Mouse (Mus musculus): ENCODE data around the gene 2010300C02Rik. TPM values are rescaled to one million over a fixed set of nuclear protein-coding genes. Genes with fewer than 3 reads are reported as not detected.
A peak's percentile ranks its signal among the peaks of the same experiment; 100 is the strongest.

2010300C02Rik gene
- total and polyA plus RNA-seq, 2 experiments from 2014 or later = 5.3 to 10.0 TPM

DNA sequence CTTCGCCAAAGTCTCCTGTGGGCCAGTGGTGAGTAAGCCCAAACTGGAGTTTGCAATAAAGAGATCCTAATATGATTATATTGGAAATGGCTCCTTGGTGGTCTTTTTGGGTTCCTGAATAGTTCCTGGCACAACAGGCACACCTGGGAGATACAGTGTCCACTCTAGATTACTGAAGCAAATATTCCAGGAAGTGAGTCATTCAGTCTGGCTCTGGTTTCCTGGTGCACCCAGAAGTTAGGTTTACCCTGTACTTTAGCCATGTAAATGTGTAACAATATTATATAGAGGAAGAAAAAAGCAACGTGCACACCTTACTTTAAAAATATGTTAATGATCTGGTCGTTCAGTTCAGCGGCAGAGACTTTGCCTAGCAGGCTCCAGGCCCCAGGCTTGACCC, 153.1 kb downstream of the 2010300C02Rik start:
- WGBS = 85% methylated on average over 4 of the region's 4 CpGs
- ATAC-seq (no peak), DNase-seq (ENCODE audit: low spot score) (no peak)
- no peak overlapping the region for H3K27ac ChIP-seq
- TF ChIP-seq CTCF (IDR thresholded peaks at IDR 0.05; ENCODE audit: low read depth) = no peak
- H3K4me2 ChIP-seq (ENCODE audit: low read depth, low read length) = no peak overlapping the region
- no peaks in the 10 kb centered on the region for H3K4me1 ChIP-seq (ENCODE audit: insufficient read depth, low read length)
- H3K36me3 ChIP-seq (ENCODE audit: insufficient read depth, low read length) = no peaks in the 10 kb centered on the region
- H3K9ac ChIP-seq (replicated peaks; ENCODE audit: low read length) = no peak overlapping the region
- no peak overlapping the region for H3K4me3 ChIP-seq (ENCODE audit: low read length)
- H3K27me3 ChIP-seq (ENCODE audit: insufficient read depth, low read length) = no peaks in the 10 kb centered on the region
- no peaks in the 10 kb centered on the region for H3K9me3 ChIP-seq (ENCODE audit: low read length)

DNA sequence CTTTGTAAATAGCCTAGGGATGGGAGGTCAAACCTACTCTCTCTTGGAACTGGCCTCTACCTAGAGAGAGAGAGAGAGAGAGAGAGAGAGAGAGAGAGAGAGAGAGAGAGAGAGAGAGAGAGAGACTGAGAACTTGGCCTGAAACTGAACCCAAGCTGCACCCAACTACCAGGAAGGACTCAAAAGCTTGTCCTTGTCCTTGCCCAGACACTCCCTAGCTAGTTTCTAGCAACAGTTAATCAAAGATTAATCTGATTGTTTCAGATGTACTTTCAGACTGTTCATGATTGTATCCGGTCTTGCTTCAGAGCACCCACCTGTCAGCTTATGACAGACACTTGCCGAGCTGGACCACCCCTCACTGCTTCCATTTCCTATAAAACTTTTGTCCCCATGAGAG, 153.5 kb downstream of the 2010300C02Rik start:
- Histone ChIP-seq H3K4me3 (ENCODE audit: low read length) (no peak overlapping the region), H3K4me2 (ENCODE audit: low read depth, low read length) (no peak overlapping the region), H3K27ac (no peak overlapping the region), H3K27me3 (ENCODE audit: insufficient read depth, low read length) (no peaks in the 10 kb centered on the region), H3K9ac (replicated peaks; ENCODE audit: low read length) (no peak overlapping the region), H3K9me3 (ENCODE audit: low read length) (no peaks in the 10 kb centered on the region), H3K36me3 (ENCODE audit: insufficient read depth, low read length) (no peaks in the 10 kb centered on the region), H3K4me1 (ENCODE audit: insufficient read depth, low read length) (no peaks in the 10 kb centered on the region)
- TF ChIP-seq CTCF (IDR thresholded peaks at IDR 0.05; ENCODE audit: low read depth) = no peak
- 79% methylated on average over 2 of the region's 2 CpGs for WGBS
- ATAC-seq (no peak), DNase-seq (ENCODE audit: low spot score) (no peak)

DNA sequence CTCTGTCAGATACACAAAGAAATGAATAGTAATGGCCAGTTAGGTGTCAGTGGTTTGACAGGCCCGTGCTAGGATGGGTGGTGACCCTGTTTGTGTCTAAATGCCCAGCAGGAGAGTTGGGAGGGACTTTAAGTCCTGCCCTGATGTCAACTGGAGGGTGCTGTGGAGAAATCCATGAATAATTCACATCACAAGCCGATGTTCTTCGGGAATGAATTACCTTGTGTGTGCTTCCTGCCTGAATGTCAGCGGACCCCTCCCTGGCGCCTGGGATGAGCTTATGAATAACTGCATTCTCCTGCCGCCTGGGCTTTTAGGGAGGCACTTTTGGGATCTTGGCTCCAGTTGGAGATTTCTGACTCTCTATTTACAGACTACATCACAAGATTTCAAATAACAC, 154.5 kb downstream of the 2010300C02Rik start:
- 9% methylated on average over 6 of the region's 6 CpGs for WGBS
- Histone ChIP-seq H3K4me2 (ENCODE audit: low read depth, low read length) (no peak overlapping the region), H3K27me3 (ENCODE audit: insufficient read depth, low read length) (no peaks in the 10 kb centered on the region), H3K9me3 (ENCODE audit: low read length) (no peaks in the 10 kb centered on the region), H3K4me1 (ENCODE audit: insufficient read depth, low read length) (0 out of 2 replicates have a peak, but pooled peaks cover 3% of the 10 kb centered on the region), H3K27ac (no peak overlapping the region), H3K36me3 (ENCODE audit: insufficient read depth, low read length) (no peaks in the 10 kb centered on the region), H3K9ac (replicated peaks; ENCODE audit: low read length) (no peak overlapping the region), H3K4me3 (ENCODE audit: low read length) (no peak overlapping the region)
- ATAC-seq = peak; percentile 45; the same call in 1 of the 2 replicates
- peak; percentile 50 for DNase-seq (ENCODE audit: low spot score)
- no peak for TF ChIP-seq CTCF (IDR thresholded peaks at IDR 0.05; ENCODE audit: low read depth)

DNA sequence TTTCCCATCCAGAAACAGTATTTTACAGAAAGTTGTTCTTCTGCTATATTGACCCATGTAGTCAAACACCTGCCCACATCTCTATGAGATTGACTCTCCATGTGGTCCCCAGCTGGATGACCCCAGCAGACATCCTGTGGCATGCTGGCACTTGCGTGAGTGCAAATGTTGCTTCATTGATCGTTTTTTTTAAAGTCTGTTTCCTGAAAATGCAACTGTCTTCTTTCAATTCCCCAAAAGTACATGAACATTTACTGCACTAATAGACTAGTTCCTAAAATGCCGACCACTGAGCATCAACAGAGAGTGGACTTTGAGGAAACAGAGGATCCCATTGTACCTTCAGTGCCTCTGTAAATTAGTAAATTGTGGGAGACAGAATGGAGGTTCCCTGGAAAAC, 157.9 kb downstream of the 2010300C02Rik start:
- WGBS = 88% methylated on average over 3 of the region's 3 CpGs
- Histone ChIP-seq H3K27me3 (ENCODE audit: insufficient read depth, low read length) (no peaks in the 10 kb centered on the region), H3K9me3 (ENCODE audit: low read length) (no peaks in the 10 kb centered on the region), H3K4me2 (ENCODE audit: low read depth, low read length) (no peak overlapping the region), H3K9ac (replicated peaks; ENCODE audit: low read length) (no peak overlapping the region), H3K36me3 (ENCODE audit: insufficient read depth, low read length) (no peaks in the 10 kb centered on the region), H3K4me1 (ENCODE audit: insufficient read depth, low read length) (0 out of 2 replicates have a peak, but pooled peaks cover 3% of the 10 kb centered on the region), H3K4me3 (ENCODE audit: low read length) (no peak overlapping the region), H3K27ac (no peak overlapping the region)
- no peak for TF ChIP-seq CTCF (IDR thresholded peaks at IDR 0.05; ENCODE audit: low read depth)
- ATAC-seq = no peak
- DNase-seq (ENCODE audit: low spot score) = no peak

Other genes with a start within 250 kb of the 2010300C02Rik start
- 16.4 and 20.0 TPM in 2 replicates for gene Mgat4a, start 179.1 kb downstream of the 2010300C02Rik start, total RNA-seq (2014; rRNA removed)
- gene Mgat4a, start 179.1 kb downstream of the 2010300C02Rik start, polyA plus RNA-seq (2015; fragmentation: Nextera tagmentation; extraction: Ambion mirVana) = 7.8 and 10.5 TPM in 2 replicates
- gene Tsga10, start 146.3 kb upstream of the 2010300C02Rik start, total RNA-seq (2014; rRNA removed) = 6.6 and 7.0 TPM in 2 replicates
- 8.1 and 8.2 TPM in 2 replicates for gene Tsga10, start 146.3 kb upstream of the 2010300C02Rik start, polyA plus RNA-seq (2015; fragmentation: Nextera tagmentation; extraction: Ambion mirVana)
- gene Lipt1, start 151.7 kb upstream of the 2010300C02Rik start, total RNA-seq (2014; rRNA removed) = 9.4 and 14.2 TPM in 2 replicates
- 6.4 and 7.0 TPM in 2 replicates for gene Lipt1, start 151.7 kb upstream of the 2010300C02Rik start, polyA plus RNA-seq (2015; fragmentation: Nextera tagmentation; extraction: Ambion mirVana)
- gene Mitd1, start 170.3 kb upstream of the 2010300C02Rik start, total RNA-seq (2014; rRNA removed) = 4.1 and 8.3 TPM in 2 replicates
- 8.2 and 10.1 TPM in 2 replicates for gene Mitd1, start 170.3 kb upstream of the 2010300C02Rik start, polyA plus RNA-seq (2015; fragmentation: Nextera tagmentation; extraction: Ambion mirVana)
- 45.2 and 50.5 TPM in 2 replicates for gene Mrpl30, start 170.4 kb upstream of the 2010300C02Rik start, total RNA-seq (2014; rRNA removed)
- 291 and 298 TPM in 2 replicates for gene Mrpl30, start 170.4 kb upstream of the 2010300C02Rik start, polyA plus RNA-seq (2015; fragmentation: Nextera tagmentation; extraction: Ambion mirVana)
- gene Lyg2, start 196.4 kb upstream of the 2010300C02Rik start, total RNA-seq (2014; rRNA removed) = not detected in 2 replicates
- gene Lyg2, start 196.4 kb upstream of the 2010300C02Rik start, polyA plus RNA-seq (2015; fragmentation: Nextera tagmentation; extraction: Ambion mirVana) = not detected in 2 replicates
- not detected in 2 replicates for gene Lyg1, start 237.7 kb upstream of the 2010300C02Rik start, total RNA-seq (2014; rRNA removed)
- not detected in 2 replicates for gene Lyg1, start 237.7 kb upstream of the 2010300C02Rik start, polyA plus RNA-seq (2015; fragmentation: Nextera tagmentation; extraction: Ambion mirVana)

Measured in hindbrain, postnatal 0 days (tissue).